Mouse (Mus musculus) gastrocnemius, adult 2 months (tissue): ENCODE measurements around the gene Thap8. TPM values are rescaled to one million over a fixed set of nuclear protein-coding genes. Genes with fewer than 3 reads are reported as not detected.

ENCODE experiments used
- DNase-seq: peaks from one replicate; pipeline ENCODE4 v3.0.0; 2022
- H3K27ac ChIP-seq: fragments of 200-600 bp; 2 replicates; pipeline ENCODE4 v1.8.1; 2022; ENCODE audit warnings: mild to moderate bottlenecking
- H3K4me3 ChIP-seq: fragments of 200-600 bp; 2 replicates; pipeline ENCODE4 v1.8.1; 2022; ENCODE audit warnings: mild to moderate bottlenecking, moderate library complexity
- CTCF ChIP-seq: fragments of 200-600 bp; IDR thresholded peaks from 2 replicates; pipeline ENCODE4 v1.8.1; 2022; ENCODE audit warnings: antibody characterized with exemption, mild to moderate bottlenecking, moderate library complexity
- intact Hi-C: fragments of 180-260 bp; cut with DNase I; formaldehyde crosslinking; loops from one replicate; pipeline ENCODE4 v1.15.1; 2025
- total RNA-seq, 2 experiments: library from RNA; stranded (reverse); gene quantifications; 2 replicates each; pipeline ENCODE4 v1.2.3; 2021

Gene Thap8
- total RNA-seq, 2 experiments from 2014 or later: 0.26 TPM; not detected in 1

GRCm38 (mm10) chr7:30310136-30310535 lies 30.2 kb downstream of the Thap8 start:
- DNase-seq: no peak
- TF ChIP-seq CTCF: no peak
- intact Hi-C loops: no loop called here
- no peak overlapping the region for H3K27ac ChIP-seq
- H3K4me3 ChIP-seq: no peak overlapping the region

GRCm38 (mm10) chr7:30313666-30314320 lies 33.9 kb downstream of the Thap8 start:
- intact Hi-C loops: no loop called here
- no peak for DNase-seq
- H3K27ac ChIP-seq: no peak overlapping the region
- H3K4me3 ChIP-seq: no peak overlapping the region
- TF ChIP-seq CTCF: no peak

GRCm38 (mm10) chr7:30314721-30315155 lies 34.8 kb downstream of the Thap8 start, which contains the start of gene Syne4:
Syne4 (plus strand) TSS chr7:30314807.
- no peak for TF ChIP-seq CTCF
- Histone ChIP-seq H3K4me3 (no peak within 1 kb of the TSS), H3K27ac (no peak within 1 kb of the TSS)
- intact Hi-C loops: no loop called here
- no peak for DNase-seq

GRCm38 (mm10) chr7:30315559-30316529 lies 36.0 kb downstream of the Thap8 start:
- no peak for TF ChIP-seq CTCF

GRCm38 (mm10) chr7:30318142-30318541 lies 38.2 kb downstream of the Thap8 start:
- Histone ChIP-seq H3K27ac (no peak overlapping the region), H3K4me3 (no peak overlapping the region)
- DNase-seq: no peak
- TF ChIP-seq CTCF: no peak
- intact Hi-C loops: no loop called here

More at GRCm38 (mm10) chr7:30315559-30316529, 36.0 kb downstream of the Thap8 start:
- no peak overlapping the region for H3K4me3 ChIP-seq
- H3K27ac ChIP-seq: no peak overlapping the region
- intact Hi-C loops: no loop called here
- DNase-seq: no peak

- TF ChIP-seq CTCF: no peak
- intact Hi-C loops: no loop called here
- H3K27ac ChIP-seq: peak overlapping the region; percentile 95
- DNase-seq: no peak
- H3K4me3 ChIP-seq: peak overlapping the region; percentile 98
Observed at GRCm38 (mm10) chr7:30320946-30321345, 41.1 kb downstream of the Thap8 start.

- Histone ChIP-seq H3K4me3 (peak within 1 kb of the TSS; percentile 98), H3K27ac (peak within 1 kb of the TSS; percentile 95)
- peak; percentile 76 for DNase-seq
- TF ChIP-seq CTCF: no peak
- intact Hi-C loops: loop anchor here (2.0 kb wide), 1 partner anchor 407 kb away; the partner anchor contains the start of gene Tmem147
Observed at GRCm38 (mm10) chr7:30321539-30322284, 41.8 kb downstream of the Thap8 start, which contains the start of gene E130208F15Rik. E130208F15Rik (plus strand) TSS chr7:30321740.

GRCm38 (mm10) chr7:30322285-30322667 lies 42.4 kb downstream of the Thap8 start:
- intact Hi-C loops: loop anchor here (2.0 kb wide), 1 partner anchor 407 kb away; the partner anchor contains the start of gene Tmem147
- TF ChIP-seq CTCF: no peak
- DNase-seq: peak; percentile 99
- H3K4me3 ChIP-seq: peak overlapping the region; percentile 98
- peak overlapping the region; percentile 95 for H3K27ac ChIP-seq

- Histone ChIP-seq H3K4me3 (peak overlapping the region; percentile 98), H3K27ac (peak overlapping the region; percentile 95)
- intact Hi-C loops: loop anchor here (2.0 kb wide), 1 partner anchor 406 kb away; the partner anchor contains the start of gene Tmem147
- no peak for DNase-seq
- no peak for TF ChIP-seq CTCF
Observed at GRCm38 (mm10) chr7:30322865-30323264, 43.0 kb downstream of the Thap8 start.

- Histone ChIP-seq H3K27ac (peak within 1 kb of the TSS; percentile 95), H3K4me3 (peak within 1 kb of the TSS; percentile 98)
- no peak for DNase-seq
- intact Hi-C loops: loop anchor here (2.0 kb wide), 1 partner anchor 405 kb away; the partner anchor contains the start of gene Tmem147
- TF ChIP-seq CTCF: no peak
Observed at GRCm38 (mm10) chr7:30323795-30324194, 43.9 kb downstream of the Thap8 start, which contains the start of gene Sdhaf1. Sdhaf1 (minus strand) TSS chr7:30323895.

- no peak for TF ChIP-seq CTCF
- no peak for DNase-seq
- H3K4me3 ChIP-seq: no peak overlapping the region
- intact Hi-C loops: no loop called here
- H3K27ac ChIP-seq: no peak overlapping the region
Observed at GRCm38 (mm10) chr7:30324300-30324944, 44.5 kb downstream of the Thap8 start.

- DNase-seq: peak; percentile 44
- intact Hi-C loops: no loop called here
- Histone ChIP-seq H3K27ac (no peak overlapping the region), H3K4me3 (no peak overlapping the region)
- TF ChIP-seq CTCF: peak; percentile 60
Observed at GRCm38 (mm10) chr7:30325364-30325763, 45.5 kb downstream of the Thap8 start.
